Mouse (Mus musculus) neural tube, embryonic 11.5 days (tissue): ENCODE data around the gene Cyth3. TPM values are rescaled to one million over a fixed set of nuclear protein-coding genes. Genes with fewer than 3 reads are reported as not detected.

ENCODE experiments used
- ATAC-seq: fragments of 200-750 bp; cut with Nextera tagmentation; 2 replicates; pipeline ENCODE4 v1.8.0; 2017; ENCODE audit warnings: moderate number of reproducible peaks, mild to moderate bottlenecking, moderate TSS enrichment, moderate library complexity; ENCODE audit not compliant: insufficient read depth, low FRiP score, low TSS enrichment
- DNase-seq: peaks from one replicate; pipeline ENCODE4 v3.0.0-alpha.2; 2015; ENCODE audit warnings: low spot score
- H3K27ac ChIP-seq: fragments of 300-500 bp; sonication (generic); 2 replicates; pipeline ENCODE4 v1.5.1; 2014; ENCODE audit warnings: low read depth, mild to moderate bottlenecking, low read length
- H3K27me3 ChIP-seq: fragments of 300-500 bp; sonication (generic); 2 replicates; pipeline ENCODE4 v1.6.1; 2014; ENCODE audit warnings: mild to moderate bottlenecking, low read length, mixed read lengths; ENCODE audit not compliant: control insufficient read depth, insufficient read depth
- H3K36me3 ChIP-seq: fragments of 300-500 bp; sonication (generic); 2 replicates; pipeline ENCODE4 v1.6.1; 2014; ENCODE audit warnings: mild to moderate bottlenecking, low read length, moderate library complexity, mixed read lengths; ENCODE audit not compliant: control insufficient read depth, insufficient read depth
- H3K4me1 ChIP-seq: fragments of 300-500 bp; sonication (generic); 2 replicates; pipeline ENCODE4 v1.6.1; 2014; ENCODE audit warnings: low read length, mixed read lengths; ENCODE audit not compliant: control insufficient read depth, insufficient read depth
- H3K4me2 ChIP-seq: fragments of 300-500 bp; sonication (generic); 2 replicates; pipeline ENCODE4 v1.6.1; 2014; ENCODE audit warnings: low read depth, mild to moderate bottlenecking, moderate library complexity
- H3K4me3 ChIP-seq: fragments of 300-500 bp; sonication (generic); 2 replicates; pipeline ENCODE4 v1.5.1; 2014; ENCODE audit warnings: low read depth, low read length
- H3K9ac ChIP-seq: fragments of 300-500 bp; sonication (generic); 2 replicates; pipeline ENCODE4 v1.6.1; 2014; ENCODE audit warnings: mild to moderate bottlenecking, low read length
- H3K9me3 ChIP-seq: fragments of 300-500 bp; sonication (generic); 2 replicates; pipeline ENCODE4 v1.6.1; 2016; ENCODE audit warnings: low read length; ENCODE audit not compliant: control insufficient read depth
- WGBS: fragments of 180-500 bp; shearing (Covaris S2); extraction: QIAGEN DNeasy Blood & Tissue Kit; methylation state at CpG from one replicate; pipeline ENCODE4 v1.1.7; 2014; 5-methylcytosine and 5-hydroxymethylcytosine counted together
- polyA plus RNA-seq: library from polyadenylated mRNA; unstranded; fragments of >200 nt; fragmentation: Nextera tagmentation; extraction: Ambion mirVana; gene quantifications from 2 replicates; pipeline ENCODE4 v1.2.1, GENCODE M21; 2014

The Cyth3 gene
- polyA plus RNA-seq, 1 experiment from 2014 or later, result 40.0 TPM

DNA sequence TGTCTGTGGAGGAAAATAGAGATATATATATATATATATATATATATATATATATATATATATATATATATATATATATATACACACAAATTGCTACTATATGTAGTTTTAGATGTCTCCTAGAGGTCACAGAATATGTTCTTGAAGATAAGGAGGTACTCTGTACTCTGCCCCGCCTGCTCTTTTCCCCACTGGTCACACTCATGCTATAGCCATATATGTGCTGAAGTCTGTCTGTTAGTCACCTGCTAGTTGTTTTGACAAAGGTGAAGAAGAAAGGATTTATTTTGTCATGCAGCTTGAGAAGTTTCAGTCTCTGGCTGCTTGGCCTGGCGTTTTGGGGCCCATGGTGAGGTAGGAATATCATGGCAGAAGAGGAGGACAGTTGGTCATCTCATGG, 25.2 kb downstream of the Cyth3 start:
- Histone ChIP-seq H3K4me1 (no peaks in the 10 kb centered on the region; the same call in 1 of the 2 replicates), H3K36me3 (no peaks in the 10 kb centered on the region), H3K9ac (no peak overlapping the region), H3K9me3 (no peaks in the 10 kb centered on the region), H3K4me2 (no peak overlapping the region), H3K27ac (no peak overlapping the region), H3K27me3 (no peaks in the 10 kb centered on the region), H3K4me3 (no peak overlapping the region)
- ATAC-seq (no peak), DNase-seq (no peak)
- 91% methylated on average over 2 of the region's 2 CpGs for WGBS

DNA sequence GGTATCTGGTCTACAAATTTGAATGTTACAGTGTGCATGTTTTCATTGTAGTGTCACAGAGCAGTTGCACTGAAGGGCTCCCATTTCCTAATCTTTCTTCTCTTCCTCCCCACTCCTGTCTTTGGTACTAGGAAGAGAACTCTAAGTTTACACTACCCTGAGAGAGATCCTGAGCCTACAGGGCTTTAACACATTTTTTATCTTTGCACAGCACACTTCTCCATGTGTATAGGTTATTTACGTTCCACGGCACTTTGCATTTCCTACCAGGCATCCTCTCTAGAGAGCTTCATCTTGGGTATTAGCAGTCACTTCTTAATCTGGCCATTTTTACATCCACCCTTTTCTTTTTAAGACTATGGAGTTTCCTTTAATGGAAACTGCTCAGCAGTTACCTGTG, 25.8 kb downstream of the Cyth3 start:
- no peaks in the 10 kb centered on the region for H3K9me3 ChIP-seq
- WGBS, result 91% methylated on average over 2 of the region's 2 CpGs

DNA sequence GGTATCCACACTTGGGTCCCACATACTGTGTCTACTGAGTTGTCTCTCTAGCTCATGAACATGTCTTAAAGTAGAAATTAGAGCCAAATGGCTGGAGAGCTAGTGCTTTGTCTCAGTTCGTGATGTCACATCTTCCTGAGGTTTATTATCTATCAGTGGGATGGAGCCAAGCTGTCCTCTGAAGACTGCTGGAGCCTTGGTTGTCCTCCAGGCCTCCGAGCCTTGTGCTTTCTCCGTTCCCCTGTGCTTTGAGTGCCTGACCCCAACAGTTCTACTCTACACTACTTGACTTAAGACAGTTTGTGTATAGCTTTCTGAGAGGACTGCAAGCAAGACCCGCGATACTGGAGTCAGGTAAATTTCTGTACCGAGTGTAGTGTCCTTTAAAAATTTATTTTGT, 26.9 kb downstream of the Cyth3 start:
- H3K4me2 ChIP-seq, result no peak overlapping the region
- H3K4me1 ChIP-seq, result no peaks in the 10 kb centered on the region; the same call in 1 of the 2 replicates
- no peaks in the 10 kb centered on the region for H3K36me3 ChIP-seq
- no peaks in the 10 kb centered on the region for H3K9me3 ChIP-seq
- WGBS, result 92% methylated on average over 6 of the region's 6 CpGs
- DNase-seq (no peak), ATAC-seq (no peak)
- no peak overlapping the region for H3K4me3 ChIP-seq
- no peak overlapping the region for H3K27ac ChIP-seq
- H3K27me3 ChIP-seq, result no peaks in the 10 kb centered on the region
- no peak overlapping the region for H3K9ac ChIP-seq

More for the DNA sequence above, 25.8 kb downstream of the Cyth3 start:
- Histone ChIP-seq H3K9ac (no peak overlapping the region), H3K36me3 (no peaks in the 10 kb centered on the region), H3K4me3 (no peak overlapping the region), H3K27me3 (no peaks in the 10 kb centered on the region), H3K27ac (no peak overlapping the region), H3K4me1 (no peaks in the 10 kb centered on the region; the same call in 1 of the 2 replicates), H3K4me2 (no peak overlapping the region)
- DNase-seq (no peak), ATAC-seq (no peak)

DNA sequence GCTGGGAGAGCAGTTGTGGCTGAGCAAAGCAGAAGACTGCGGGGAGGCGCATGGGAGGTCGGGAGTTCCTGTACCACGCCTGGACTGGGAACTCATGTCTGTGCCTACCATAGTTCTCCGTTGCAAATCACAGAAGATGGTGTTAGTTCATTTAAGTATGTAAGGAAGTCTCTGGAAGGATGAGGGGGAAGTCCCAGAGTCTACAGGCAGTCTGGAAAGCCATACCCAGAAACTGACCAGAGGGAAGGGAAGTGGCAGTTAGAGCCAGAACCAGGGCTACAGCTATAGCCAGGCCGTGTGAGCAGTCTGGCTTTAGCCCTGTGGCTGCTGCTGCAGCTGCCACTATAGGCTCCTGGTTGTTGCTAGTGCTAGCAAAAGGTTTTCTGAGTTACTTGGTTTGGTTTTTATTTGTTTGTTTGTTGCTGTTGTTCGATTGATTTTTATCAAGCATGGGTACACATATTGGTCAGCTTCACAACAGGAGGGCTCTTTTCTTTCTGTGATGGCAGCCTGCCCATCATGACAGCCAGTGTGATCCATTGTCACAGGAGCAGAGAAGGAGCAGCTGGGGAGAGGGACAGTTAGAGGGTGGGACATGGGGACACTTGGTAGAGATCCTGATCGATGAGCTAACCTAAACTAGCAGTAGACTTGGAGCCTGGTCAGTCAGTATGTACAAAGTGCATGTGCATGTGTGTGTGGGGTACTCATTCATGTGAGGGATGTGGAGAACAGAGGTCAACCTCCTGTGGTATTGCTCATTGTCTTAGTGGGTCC, 29.8 kb downstream of the Cyth3 start:
- Histone ChIP-seq H3K9ac (no peak overlapping the region), H3K4me1 (peaks cover 17% of the 10 kb centered on the region), H3K27ac (no peak overlapping the region), H3K9me3 (no peaks in the 10 kb centered on the region), H3K4me2 (no peak overlapping the region), H3K36me3 (no peaks in the 10 kb centered on the region), H3K27me3 (no peaks in the 10 kb centered on the region), H3K4me3 (no peak overlapping the region)
- 85% methylated on average over 8 of the region's 8 CpGs for WGBS
- DNase-seq (no peak), ATAC-seq (no peak)

DNA sequence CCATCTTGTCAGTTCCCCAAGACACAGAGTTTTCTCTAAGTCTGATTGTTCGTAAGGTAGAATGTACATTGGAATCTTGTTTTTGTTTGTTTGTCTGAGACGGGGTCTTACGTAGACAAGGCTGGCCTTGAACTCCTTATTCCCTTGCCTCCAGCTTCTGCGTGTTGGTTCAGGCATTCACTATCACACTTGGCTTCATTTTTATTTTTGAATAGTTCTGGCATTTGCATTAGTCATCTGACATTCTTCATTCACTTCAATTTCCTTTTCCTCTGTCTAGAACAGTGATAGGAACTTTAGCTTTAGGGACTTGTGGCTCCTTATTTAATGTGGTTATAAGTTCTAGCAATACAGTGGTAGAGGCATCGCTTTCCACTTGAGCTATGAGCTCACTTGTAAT, 31.2 kb downstream of the Cyth3 start:
- Histone ChIP-seq H3K27me3 (no peaks in the 10 kb centered on the region), H3K9ac (no peak overlapping the region), H3K4me2 (no peak overlapping the region), H3K4me3 (no peak overlapping the region), H3K9me3 (no peaks in the 10 kb centered on the region), H3K36me3 (no peaks in the 10 kb centered on the region), H3K4me1 (peaks cover 17% of the 10 kb centered on the region), H3K27ac (no peak overlapping the region)
- 97% methylated on average over 5 of the region's 5 CpGs for WGBS
- DNase-seq, result no peak
- ATAC-seq, result no peak

DNA sequence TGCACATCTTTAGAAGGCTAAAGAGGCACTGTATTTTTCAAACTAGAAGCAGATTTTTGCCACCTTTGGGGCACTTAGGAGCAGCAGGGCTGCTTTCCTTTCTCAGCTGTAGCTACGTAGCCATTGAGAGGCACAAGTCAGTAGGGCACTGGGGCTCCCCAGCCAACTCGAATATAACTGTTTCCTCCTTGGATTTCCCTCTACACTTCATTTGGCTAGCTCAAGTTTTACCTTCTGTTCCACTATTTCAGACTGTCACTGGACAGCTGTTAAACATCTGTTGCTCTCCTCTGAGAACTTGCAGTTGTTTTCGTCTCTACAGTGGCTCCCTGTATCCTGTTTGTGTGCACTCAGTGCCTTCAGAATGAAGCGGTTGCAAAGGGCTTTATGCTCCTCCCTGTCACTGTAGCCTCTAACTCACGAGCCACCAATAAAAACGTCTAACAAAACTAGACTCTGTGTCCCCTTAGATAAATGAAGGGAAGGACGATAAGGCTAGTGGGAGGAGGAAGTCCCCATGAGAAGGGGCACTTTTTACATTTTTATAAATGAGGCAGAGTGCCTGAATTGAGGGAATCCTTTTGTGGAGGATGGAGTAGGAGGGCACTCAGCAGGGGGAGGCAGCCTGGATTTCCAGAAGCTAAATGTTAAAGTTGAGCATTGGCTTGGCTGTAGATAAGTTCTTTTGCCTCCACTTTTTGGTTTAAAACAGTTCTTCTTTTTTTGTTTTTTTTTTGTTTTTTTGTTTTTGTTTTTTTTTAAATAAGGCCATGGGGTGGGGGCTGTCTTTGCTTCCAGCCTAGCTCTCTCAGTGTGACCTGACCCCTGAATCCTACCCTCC, 32.6 kb downstream of the Cyth3 start:
- Histone ChIP-seq H3K27me3 (no peaks in the 10 kb centered on the region), H3K9ac (no peak overlapping the region), H3K4me3 (no peak overlapping the region), H3K36me3 (no peaks in the 10 kb centered on the region), H3K4me2 (no peak overlapping the region), H3K4me1 (peaks cover 17% of the 10 kb centered on the region), H3K27ac (peak overlapping the region; percentile 63), H3K9me3 (no peaks in the 10 kb centered on the region)
- ATAC-seq (no peak), DNase-seq (peak; percentile 32)
- 9% methylated on average over 7 of the region's 7 CpGs for WGBS

DNA sequence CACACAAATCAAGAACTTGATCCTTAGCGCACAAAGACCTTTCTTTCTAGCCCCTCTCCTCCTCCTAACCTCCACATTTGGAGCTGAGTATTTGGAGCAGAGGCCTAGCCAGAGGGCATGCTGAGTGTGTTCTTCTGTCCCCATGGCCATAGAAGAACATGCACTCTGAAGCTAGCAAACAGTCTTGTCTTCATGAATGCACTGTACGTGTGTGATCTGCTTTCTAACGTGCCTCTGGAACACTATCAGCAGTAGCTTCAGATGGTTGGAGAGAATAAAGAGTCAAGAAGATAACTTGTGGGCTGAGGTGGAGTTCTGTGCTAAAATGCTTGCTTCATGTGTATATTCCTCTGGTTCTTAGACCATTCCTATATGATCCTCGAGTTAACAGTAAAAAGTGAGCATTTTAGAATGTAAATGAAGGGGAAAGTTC, 33.3 kb downstream of the Cyth3 start:
- 44% methylated on average over 4 of the region's 4 CpGs for WGBS
- Histone ChIP-seq H3K27ac (peak overlapping the region; percentile 63), H3K9me3 (no peaks in the 10 kb centered on the region)

DNA sequence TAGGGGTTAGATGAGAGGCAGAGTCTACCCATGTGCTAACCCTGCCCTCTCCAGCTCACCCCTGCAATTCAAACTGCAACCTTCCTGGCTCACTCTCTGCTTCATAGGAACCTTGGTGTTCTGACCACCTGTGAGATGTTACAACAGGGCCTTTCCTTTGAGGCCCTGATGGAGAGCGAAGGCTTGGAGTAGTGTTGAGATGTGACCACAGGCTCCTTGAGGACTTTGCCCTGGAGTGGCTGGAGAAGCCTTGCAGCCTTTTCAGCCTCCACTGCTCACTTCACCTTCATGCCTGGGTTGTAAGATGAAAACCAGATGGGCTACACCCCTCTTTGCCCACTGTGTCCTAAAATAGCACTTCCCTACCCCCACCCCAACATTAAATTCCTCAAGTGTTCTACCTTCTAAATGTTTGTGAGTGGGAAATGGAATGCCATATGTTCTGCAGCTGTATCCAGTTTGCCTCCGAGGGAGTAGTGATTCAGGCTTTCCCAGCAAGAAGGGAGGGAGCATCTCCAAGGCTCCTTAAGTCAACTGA, 34.5 kb downstream of the Cyth3 start:
- DNase-seq (peak; percentile 40), ATAC-seq (no peak)
- Histone ChIP-seq H3K36me3 (no peaks in the 10 kb centered on the region), H3K9me3 (no peaks in the 10 kb centered on the region), H3K9ac (no peak overlapping the region), H3K4me1 (peaks cover 17% of the 10 kb centered on the region), H3K27me3 (no peaks in the 10 kb centered on the region), H3K4me3 (no peak overlapping the region), H3K4me2 (no peak overlapping the region), H3K27ac (peak overlapping the region; percentile 58)
- 48% methylated on average over 2 of the region's 2 CpGs for WGBS

More for the DNA sequence above, 33.3 kb downstream of the Cyth3 start:
- no peak overlapping the region for H3K4me3 ChIP-seq
- ATAC-seq (no peak), DNase-seq (no peak)
- H3K27me3 ChIP-seq, result no peaks in the 10 kb centered on the region
- no peaks in the 10 kb centered on the region for H3K36me3 ChIP-seq
- H3K9ac ChIP-seq, result no peak overlapping the region
- H3K4me2 ChIP-seq, result no peak overlapping the region
- peaks cover 17% of the 10 kb centered on the region for H3K4me1 ChIP-seq
